Mouse (Mus musculus) C2C12 (cell line): Measurements from ENCODE around the gene Nenf. TPM values are rescaled to one million over a fixed set of nuclear protein-coding genes. Genes with fewer than 3 reads are reported as not detected.
A peak's percentile ranks its signal among the peaks of the same experiment; 100 is the strongest.

Experiments
- H3K27me3 ChIP-seq: one replicate; pipeline ENCODE4 v1.6.1; 2011; ENCODE audit not compliant: control insufficient read depth, insufficient read depth, insufficient read length
- H3K36me3 ChIP-seq: one replicate; pipeline ENCODE4 v1.6.1; 2011; ENCODE audit not compliant: control insufficient read depth, insufficient read depth
- H3K4me3 ChIP-seq: one replicate; pipeline ENCODE4 v1.5.1; 2011; ENCODE audit warnings: mild to moderate bottlenecking, control low read depth; ENCODE audit not compliant: poor library complexity, insufficient read depth, severe bottlenecking
- H3K79me2 ChIP-seq: one replicate; pipeline ENCODE4 v1.6.1; 2011; ENCODE audit not compliant: control insufficient read depth, insufficient read depth
- H3K79me3 ChIP-seq: one replicate; pipeline ENCODE4 v1.6.1; 2011; ENCODE audit warnings: low read depth, control low read depth
- H3ac ChIP-seq: one replicate; pipeline ENCODE3; 2011; ENCODE audit warnings: low read depth; ENCODE audit not compliant: control insufficient read depth, insufficient read length
- CEBPB ChIP-seq: IDR thresholded peaks from one replicate; pipeline ENCODE4 v1.6.1; 2011; ENCODE audit warnings: low read depth, mild to moderate bottlenecking, control low read depth, moderate library complexity
- CTCF ChIP-seq: IDR thresholded peaks from one replicate; pipeline ENCODE4 v1.5.1; 2011; ENCODE audit not compliant: control insufficient read depth, insufficient read depth, insufficient read length
- FOSL1 ChIP-seq: IDR thresholded peaks from one replicate; pipeline ENCODE4 v1.8.0; 2011; ENCODE audit warnings: mild to moderate bottlenecking, low read length; ENCODE audit not compliant: poor library complexity, insufficient read depth, severe bottlenecking
- MAX ChIP-seq: IDR thresholded peaks from one replicate; pipeline ENCODE4 v1.6.1; 2011; ENCODE audit warnings: mild to moderate bottlenecking, control low read depth
- MYOD1 ChIP-seq: IDR thresholded peaks from one replicate; pipeline ENCODE4 v1.6.1; 2011; ENCODE audit warnings: low read depth; ENCODE audit not compliant: control insufficient read depth, insufficient read length
- MYOG ChIP-seq: IDR thresholded peaks from one replicate; pipeline ENCODE4 v1.6.1; 2011; ENCODE audit not compliant: control insufficient read depth, insufficient read length; ENCODE audit errors: extremely low read depth
- USF1 ChIP-seq: IDR thresholded peaks from one replicate; pipeline ENCODE4 v1.6.1; 2011; ENCODE audit warnings: low read depth, mild to moderate bottlenecking, control low read depth, moderate library complexity
- long read RNA-seq, 2 experiments: library from polyadenylated mRNA; unstranded; transcript quantifications; one replicate each; pipeline ENCODE4 v2.0.0; 2019 to 2020
- polyA plus RNA-seq: library from polyadenylated mRNA; unstranded; fragments of >200 nt; fragmentation: generic; extraction: Trizol; gene quantifications from one replicate; pipeline ENCODE4 v1.2.1, GENCODE M21; 2012; ENCODE audit warnings: missing spikeins

The Nenf gene
- polyA plus RNA-seq = 98.5 TPM
- long read RNA-seq, experiment 1, transcript Nenf-201 (4 exons, 742 nt) = major isoform, 143 of 165 reads
- long read RNA-seq, experiment 1, partial matches to known transcripts = 10 of 165 reads
- long read RNA-seq, experiment 1, other reads (novel, unspliced or antisense) = 12 of 165 reads
- long read RNA-seq, experiment 2, transcript Nenf-201 (4 exons, 742 nt) = major isoform, 10 of 10 reads
- long read RNA-seq, experiment 2, partial matches to known transcripts = 0 of 10 reads
- long read RNA-seq, experiment 2, other reads (novel, unspliced or antisense) = 0 of 10 reads

GRCm38 (mm10) chr1:191317591-191318196 lies at the start of gene Nenf:
TSS of gene Nenf (minus strand) at chr1:191318194.
- TF ChIP-seq CTCF (no peak), CEBPB (no peak), MAX (no peak), FOSL1 (no peak)
- Histone ChIP-seq H3K36me3 (no peaks in the 10 kb centered on the region), H3K4me3 (peak within 1 kb of the TSS; percentile 41)

DNA sequence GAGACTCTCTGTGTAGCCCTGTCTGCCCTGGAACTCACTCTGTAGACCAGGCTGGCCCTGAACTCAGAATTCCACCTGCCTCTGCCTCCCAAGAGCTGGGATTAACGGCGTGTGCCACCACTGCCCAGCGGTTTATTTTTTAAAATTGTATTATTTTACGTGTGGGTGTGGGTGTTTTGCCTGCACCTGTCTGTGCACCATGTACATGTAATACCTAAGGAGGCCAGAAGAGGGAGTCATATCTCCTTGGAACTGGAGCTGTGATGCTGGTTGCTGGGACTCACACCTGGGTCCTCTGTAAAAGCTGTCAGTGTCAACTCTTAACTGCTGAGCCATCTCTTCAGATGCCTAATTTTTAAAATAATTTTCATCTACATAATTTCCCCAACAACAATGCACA lies 46.5 kb upstream of the Nenf start:
- Histone ChIP-seq H3K27me3 (no peaks in the 10 kb centered on the region), H3K4me3 (no peak overlapping the region), H3K79me2 (peaks cover 4% of the 10 kb centered on the region), H3K79me3 (no peaks in the 10 kb centered on the region), H3ac (no peak overlapping the region), H3K36me3 (peaks cover 7% of the 10 kb centered on the region)
- TF ChIP-seq MAX (no peak), CTCF (no peak), FOSL1 (no peak), CEBPB (no peak), USF1 (no peak)

More at GRCm38 (mm10) chr1:191317591-191318196, at the start of gene Nenf:
- H3ac ChIP-seq = peak within 1 kb of the TSS; percentile 85
- H3K79me3 ChIP-seq = no peaks in the 10 kb centered on the region
- H3K79me2 ChIP-seq = no peaks in the 10 kb centered on the region
- H3K27me3 ChIP-seq = no peaks in the 10 kb centered on the region

DNA sequence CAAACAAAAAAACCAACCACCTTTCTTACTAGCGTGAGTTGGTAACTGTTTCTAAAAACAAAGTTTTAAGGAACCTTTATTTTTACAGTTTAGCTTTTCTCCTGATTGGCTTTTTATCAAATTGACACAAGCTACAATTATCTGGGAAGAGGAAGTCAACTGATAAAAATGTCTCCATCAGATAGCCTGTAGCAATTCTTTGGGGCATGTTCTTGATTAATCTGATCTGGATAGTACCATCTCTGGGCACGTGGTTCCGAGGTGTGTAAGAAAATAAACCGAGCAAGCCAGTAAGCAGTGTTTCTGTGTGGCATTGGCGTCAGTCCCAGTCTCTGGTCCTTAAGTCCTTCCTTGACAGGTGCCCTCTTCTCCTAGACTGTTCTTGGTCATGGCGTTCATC lies 44.4 kb upstream of the Nenf start:
- no peak for TF ChIP-seq CEBPB
- TF ChIP-seq USF1 = no peak
- no peak for TF ChIP-seq FOSL1
- no peak for TF ChIP-seq MYOD1
- TF ChIP-seq MAX = no peak
- no peak for TF ChIP-seq MYOG
- TF ChIP-seq CTCF = no peak
- Histone ChIP-seq H3K4me3 (no peak overlapping the region), H3K27me3 (no peaks in the 10 kb centered on the region), H3K79me3 (no peaks in the 10 kb centered on the region), H3K36me3 (peaks cover 10% of the 10 kb centered on the region), H3K79me2 (peaks cover 4% of the 10 kb centered on the region), H3ac (no peak overlapping the region)

GRCm38 (mm10) chr1:191359478-191359877 lies 41.5 kb upstream of the Nenf start:
- Histone ChIP-seq H3K36me3 (peaks cover 20% of the 10 kb centered on the region), H3K4me3 (no peak overlapping the region), H3K79me2 (peaks cover 4% of the 10 kb centered on the region), H3K27me3 (no peaks in the 10 kb centered on the region), H3K79me3 (no peaks in the 10 kb centered on the region), H3ac (no peak overlapping the region)
- TF ChIP-seq CTCF = no peak
- no peak for TF ChIP-seq MAX
- no peak for TF ChIP-seq FOSL1
- no peak for TF ChIP-seq CEBPB
- no peak for TF ChIP-seq MYOG
- no peak for TF ChIP-seq USF1
- TF ChIP-seq MYOD1 = no peak

GRCm38 (mm10) chr1:191356936-191357335 lies 38.9 kb upstream of the Nenf start:
- peaks cover 33% of the 10 kb centered on the region for H3K36me3 ChIP-seq

GRCm38 (mm10) chr1:191353836-191354235 lies 35.8 kb upstream of the Nenf start:
- Histone ChIP-seq H3K79me3 (no peaks in the 10 kb centered on the region), H3K36me3 (peaks cover 44% of the 10 kb centered on the region), H3K79me2 (no peaks in the 10 kb centered on the region), H3ac (no peak overlapping the region), H3K4me3 (no peak overlapping the region), H3K27me3 (no peaks in the 10 kb centered on the region)
- TF ChIP-seq CTCF = no peak
- TF ChIP-seq MYOD1 = no peak
- no peak for TF ChIP-seq MAX
- TF ChIP-seq CEBPB = no peak
- TF ChIP-seq USF1 = no peak
- no peak for TF ChIP-seq FOSL1
- TF ChIP-seq MYOG = no peak

More at GRCm38 (mm10) chr1:191356936-191357335, 38.9 kb upstream of the Nenf start:
- Histone ChIP-seq H3K4me3 (no peak overlapping the region), H3K27me3 (no peaks in the 10 kb centered on the region), H3ac (no peak overlapping the region), H3K79me2 (no peaks in the 10 kb centered on the region), H3K79me3 (no peaks in the 10 kb centered on the region)
- TF ChIP-seq CTCF (no peak), MAX (no peak), MYOG (no peak), CEBPB (no peak), FOSL1 (no peak)
